Mouse (Mus musculus): ENCODE measurements at regions not wholly inside any gene's neighbourhood (a gene's known extent, or its start where the extent isn't known, plus 50 kb on each side); places are given as distances from the start of the nearest gene placed in this dataset.
A peak's percentile ranks its signal among the peaks of the same experiment; 100 is the strongest.

DNA sequence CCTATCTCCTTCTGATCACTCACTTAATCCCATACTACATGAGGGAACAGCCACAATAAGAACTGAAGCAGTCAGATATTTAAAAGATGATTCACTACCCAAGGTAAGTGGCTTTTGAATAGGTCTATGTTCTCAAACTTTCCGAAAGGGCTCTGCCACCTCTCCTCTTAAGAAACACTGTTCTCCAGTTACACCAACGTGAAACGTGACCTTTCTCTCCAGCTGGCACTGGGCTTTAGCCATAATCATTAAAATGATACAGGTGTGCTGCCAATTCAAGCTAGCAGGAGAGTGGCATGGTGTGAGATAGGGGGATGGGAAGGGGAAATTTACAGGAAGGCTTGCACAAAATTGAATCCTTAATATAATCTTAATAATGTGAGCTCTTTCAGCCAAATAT, 2216.4 kb upstream of the Gm7489 start:
- no peak for DNase-seq (ENCODE audit: low read depth)

DNA sequence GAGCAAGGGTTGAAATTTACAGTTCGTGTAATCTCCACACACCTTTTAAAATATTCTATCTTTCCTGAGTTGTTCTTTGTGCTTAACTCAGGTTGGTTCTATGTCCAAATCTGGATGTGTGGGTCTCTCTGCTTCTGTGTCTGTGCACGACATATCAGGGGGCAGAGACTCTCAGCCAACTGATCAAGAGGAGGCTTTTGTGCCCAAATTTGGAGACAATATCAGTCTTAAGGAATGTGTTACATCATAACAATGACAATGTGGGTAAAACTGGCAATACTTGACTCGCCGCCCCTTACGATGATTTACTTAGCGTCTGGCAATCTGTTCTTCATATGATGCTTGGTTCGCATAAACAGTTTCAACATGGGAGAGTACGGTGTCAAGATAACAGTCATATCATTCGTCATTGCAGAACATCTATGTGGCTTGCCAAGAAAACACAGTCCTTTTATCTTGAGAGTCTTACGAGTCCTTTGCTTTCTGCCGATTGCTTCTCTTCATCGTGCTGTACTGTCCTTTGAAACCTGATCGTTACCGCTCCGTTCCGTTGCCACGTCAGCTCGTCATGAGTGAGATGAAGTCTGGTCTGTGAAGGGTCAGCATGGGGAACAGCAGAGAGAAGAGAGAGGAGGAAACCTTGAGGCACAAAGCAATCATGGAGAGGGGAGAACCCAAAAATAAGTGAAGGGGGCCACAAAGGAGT, 2212.9 kb upstream of the Gm7489 start:
- no peak for DNase-seq (ENCODE audit: low read depth)

DNA sequence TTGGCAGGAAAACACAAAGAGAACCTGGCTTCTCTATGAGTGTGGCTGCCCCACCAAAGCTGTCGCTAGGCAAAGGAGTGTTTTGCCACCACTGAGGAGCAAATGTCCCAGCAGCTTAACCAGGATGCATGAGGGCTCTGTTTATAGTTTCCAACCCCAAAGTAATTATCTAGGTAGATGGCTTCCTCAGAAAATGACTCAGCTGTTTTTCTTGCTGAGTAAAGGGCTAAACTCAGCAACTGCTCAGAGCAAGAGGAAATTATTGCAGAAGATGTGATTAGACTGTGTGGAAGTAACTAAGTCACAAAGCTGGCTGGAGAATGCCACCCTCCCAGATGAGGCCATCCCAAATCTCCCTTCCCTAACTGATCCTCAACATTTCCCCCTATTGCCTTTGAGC, 2211.2 kb upstream of the Gm7489 start:
- DNase-seq (ENCODE audit: low read depth), result no peak

DNA sequence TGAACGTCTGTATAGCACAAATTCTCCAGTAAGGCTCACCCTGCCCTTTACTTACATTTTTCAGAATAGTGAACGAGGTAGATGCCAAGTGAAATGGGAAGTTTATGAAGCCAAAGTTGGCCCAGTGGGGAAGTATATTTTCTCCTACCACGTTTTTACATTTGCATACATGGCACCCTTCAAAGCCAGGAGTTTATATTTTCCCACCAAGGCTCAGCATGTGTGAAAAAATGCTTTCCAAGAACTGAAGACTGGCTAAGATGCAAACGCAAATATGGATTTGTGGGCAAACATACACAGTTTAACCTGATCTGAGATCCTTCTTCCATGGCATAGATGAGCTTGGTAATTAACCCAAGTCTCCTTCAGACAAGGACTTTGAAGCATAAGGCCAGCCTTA, 2209.4 kb upstream of the Gm7489 start:
- no peak for DNase-seq (ENCODE audit: low read depth)

DNA sequence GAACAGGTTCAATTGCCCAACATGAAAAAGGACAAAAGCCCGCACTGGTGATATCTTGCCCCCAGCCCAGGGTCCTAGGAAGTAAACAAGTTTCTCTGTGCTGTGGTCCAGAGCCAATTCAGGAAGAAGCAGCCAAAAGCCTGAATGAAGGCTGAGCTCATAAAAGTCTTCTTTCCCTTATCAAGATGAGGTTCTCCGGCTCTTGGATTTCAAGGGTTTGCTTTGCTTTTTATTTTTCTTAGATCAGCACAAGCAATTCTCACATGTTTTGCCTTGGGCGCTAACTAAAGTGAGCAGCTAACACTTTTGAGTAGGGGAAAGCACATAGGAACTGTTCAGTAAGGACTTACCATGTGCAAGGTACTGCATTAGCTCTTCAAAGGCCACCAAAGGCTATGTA, 2208.0 kb upstream of the Gm7489 start:
- DNase-seq (ENCODE audit: low read depth), result no peak

DNA sequence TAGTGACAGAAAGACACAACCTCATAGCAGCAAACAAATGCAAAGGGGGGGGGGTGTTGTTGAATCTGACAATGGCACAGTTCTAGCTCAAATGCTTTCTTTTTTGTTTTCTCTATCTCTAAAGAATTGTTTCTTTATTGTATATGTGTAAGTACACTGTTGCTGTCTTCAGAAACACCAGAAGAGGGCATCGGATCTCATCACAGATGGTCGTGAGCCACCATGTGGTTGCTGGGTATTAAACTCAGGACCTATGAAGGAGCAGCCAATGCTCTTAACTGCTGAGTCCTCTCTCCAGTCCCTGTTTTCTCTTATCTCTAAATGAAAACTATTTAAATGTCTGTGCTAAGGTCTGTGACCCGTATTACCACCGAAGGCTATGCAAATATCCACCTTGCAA, 2207.4 kb upstream of the Gm7489 start:
- no peak for DNase-seq (ENCODE audit: low read depth)

DNA sequence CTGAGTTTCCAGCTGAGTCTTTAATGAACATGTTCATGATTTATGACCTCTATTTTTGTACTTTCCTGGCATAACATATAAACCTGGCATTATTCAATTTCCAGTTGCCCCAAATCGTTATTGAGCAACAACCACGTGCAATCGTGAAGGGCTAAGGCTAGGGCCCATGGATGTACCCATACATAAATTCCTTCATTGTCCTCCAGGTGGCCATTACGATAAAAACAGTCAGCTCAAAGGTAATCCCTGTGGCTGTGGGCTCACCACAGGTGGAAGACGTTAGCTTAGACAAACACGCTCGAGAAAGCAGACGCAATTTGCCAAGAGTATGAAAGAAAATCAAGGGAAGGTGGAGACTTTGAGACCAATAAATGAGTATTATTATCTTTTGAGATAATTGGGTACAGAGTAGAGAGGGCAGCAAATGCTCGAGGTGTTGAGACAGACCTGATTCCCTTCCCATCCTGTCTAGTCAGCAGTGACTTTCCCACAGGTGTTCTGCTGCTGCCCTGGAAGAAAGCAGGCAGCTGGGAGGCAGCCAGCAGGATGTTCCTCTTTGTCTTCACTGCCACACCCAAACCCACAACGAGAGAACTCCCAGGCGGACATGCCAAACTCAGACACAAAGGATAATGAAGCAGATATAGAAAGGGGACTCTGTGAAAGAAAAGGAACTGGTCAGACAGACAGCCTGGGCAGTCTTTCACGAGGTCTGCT, 2205.4 kb upstream of the Gm7489 start:
- DNase-seq (ENCODE audit: low read depth), result no peak

DNA sequence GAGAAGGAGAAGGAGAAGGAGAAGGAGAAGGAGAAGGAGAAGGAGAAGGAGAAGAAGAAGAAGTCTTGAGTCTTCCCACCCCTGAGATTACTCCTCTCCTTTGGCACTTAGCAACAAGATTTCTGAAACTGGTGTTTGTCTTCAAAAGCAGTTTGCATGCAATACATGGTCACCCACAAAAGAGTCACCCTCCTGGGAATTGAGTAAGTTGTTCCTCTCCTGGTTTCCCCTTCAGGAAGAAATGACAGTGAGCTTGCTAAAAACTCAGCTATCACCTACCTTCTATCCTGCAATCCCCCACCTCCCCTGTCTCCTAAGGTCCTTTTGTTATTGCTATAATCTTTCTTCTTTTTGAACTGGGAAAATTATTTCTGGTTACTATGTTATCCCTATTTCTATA, 2204.2 kb upstream of the Gm7489 start:
- DNase-seq (ENCODE audit: low read depth), result no peak

DNA sequence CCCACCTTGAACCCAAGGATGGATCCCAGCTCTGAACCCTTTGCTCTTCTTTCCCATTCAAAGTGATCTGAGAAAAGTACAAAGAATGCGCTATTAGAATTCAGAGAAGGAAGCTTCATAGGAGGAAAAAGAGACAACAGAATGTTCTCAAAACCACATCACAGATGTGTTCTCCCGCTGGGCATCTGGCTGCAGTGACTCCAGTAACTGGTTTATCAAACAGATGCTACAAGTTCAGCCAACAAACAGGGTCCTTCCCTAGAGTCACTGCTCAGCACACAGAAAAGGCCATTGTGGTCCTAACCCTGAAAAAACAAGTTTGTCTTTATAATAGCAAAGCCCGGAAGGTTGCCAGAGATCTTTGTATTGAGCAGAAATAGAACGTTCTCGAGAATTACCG, 2203.5 kb upstream of the Gm7489 start:
- no peak for DNase-seq (ENCODE audit: low read depth)

DNA sequence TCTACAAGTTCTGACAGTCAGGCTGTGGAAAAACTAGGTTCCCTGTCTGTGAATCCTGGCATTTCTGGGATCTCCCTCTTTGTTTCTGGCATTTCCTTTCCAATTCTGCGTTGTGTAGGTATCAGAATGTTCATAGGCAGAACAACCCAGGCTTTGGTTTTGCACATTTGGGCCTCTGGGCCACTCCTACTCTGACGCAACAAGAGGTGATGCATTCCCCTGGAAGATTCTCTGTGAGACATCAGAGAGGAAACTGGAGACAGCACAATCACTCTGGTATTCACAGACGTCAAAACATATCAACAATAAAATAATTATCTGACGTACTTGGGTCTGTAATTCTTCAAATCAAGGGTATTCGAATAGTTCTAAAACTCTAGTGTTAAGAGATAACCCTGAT, 2202.4 kb upstream of the Gm7489 start:
- DNase-seq (ENCODE audit: low read depth), result no peak

DNA sequence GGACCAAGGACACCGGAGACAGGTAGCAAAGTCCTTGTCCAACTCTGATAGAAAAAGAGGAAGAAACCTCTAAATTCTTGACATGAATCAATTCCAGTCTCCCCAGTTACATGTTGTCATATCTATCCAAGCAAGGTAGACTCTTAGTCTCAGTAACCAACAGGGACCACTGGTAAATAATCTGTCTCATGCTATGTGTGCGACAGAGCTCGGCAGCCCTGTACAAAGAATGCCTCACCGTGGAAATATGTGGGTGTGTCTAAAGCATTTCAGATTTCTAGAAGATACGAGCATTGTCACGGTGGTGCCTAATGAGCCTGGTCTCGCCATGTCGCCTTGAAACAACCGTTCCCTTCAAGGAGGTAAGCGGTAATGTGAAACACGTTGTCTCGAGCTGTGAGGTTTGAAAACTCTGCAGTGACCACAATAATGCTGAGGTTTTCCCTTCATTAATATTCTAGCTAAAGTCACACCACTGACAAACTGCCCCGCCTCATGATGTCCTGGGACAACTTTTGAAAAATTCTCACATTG, 2197.6 kb upstream of the Gm7489 start:
- DNase-seq (ENCODE audit: low read depth), result no peak

DNA sequence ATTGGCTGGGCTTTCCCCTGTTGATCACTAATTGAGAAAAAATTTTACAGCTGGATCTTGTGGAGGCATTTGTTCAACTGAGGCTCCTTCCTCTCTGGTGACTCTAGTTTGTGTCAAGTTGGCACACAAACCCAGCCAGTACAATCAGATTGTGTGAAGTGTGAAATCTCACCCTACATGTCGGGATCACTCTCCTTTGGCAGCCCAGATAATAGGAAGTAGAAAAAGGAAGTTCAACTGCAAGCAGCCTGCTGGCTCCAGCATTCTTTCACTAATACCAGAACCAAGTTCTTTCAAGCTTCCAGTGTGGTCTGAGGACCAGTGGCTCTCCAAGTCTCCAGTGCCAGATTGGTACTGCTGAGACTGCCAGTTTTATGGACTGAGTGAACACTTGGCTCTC, 2195.2 kb upstream of the Gm7489 start:
- DNase-seq (ENCODE audit: low read depth), result no peak

DNA sequence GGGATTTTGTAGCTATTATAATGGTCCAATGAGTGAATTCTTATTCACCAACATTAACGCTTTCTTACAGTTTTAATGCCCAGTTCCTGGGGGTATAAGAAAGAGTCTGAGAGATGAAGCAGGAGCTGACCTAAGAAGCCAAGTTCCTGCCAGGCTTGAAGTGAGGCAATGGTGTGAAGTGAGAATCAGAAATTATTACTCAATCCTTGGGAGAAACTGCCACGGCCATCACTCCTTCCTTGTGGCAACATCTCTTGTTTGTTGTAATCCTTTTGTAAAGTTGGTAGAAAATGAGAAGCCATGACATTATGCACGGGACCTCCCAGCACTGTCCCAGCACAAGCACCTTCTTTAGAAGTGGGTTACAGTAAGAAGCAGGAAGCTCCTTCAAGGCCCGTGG, 2192.0 kb upstream of the Gm7489 start:
- no peak for DNase-seq (ENCODE audit: low read depth)

DNA sequence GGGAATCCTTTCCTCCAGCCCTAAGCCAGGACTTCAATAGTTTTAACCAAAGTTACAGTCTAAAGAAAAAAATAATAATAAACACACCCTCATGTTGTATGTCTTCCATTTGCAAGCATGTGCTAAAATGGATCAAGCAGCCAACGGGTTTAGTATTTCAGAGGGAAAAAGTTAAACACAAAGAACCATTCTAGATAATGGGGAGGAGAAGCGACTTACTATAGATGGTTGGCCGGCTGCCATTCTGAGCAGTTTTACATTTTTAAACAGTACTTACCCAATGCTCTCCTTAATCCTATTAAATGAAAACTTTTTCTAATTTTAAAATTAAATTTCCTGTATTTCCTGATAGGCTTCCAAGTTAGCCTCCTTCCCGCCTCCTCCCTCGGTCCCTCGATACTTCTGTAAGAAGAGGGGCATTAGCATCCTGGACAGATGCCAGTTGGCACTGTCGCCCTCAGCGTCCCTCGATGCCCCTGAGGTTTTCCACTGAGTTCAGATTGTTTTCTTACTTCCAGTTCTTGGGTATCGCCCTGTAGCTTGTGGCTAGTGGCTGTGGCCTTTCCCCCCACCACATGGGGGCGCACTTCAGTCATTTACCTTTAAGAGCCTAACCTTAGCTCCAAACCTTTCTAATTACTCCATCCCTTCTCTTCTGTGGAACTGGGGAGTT, 2188.2 kb upstream of the Gm7489 start:
- peak; percentile 39 for DNase-seq (ENCODE audit: low read depth)

DNA sequence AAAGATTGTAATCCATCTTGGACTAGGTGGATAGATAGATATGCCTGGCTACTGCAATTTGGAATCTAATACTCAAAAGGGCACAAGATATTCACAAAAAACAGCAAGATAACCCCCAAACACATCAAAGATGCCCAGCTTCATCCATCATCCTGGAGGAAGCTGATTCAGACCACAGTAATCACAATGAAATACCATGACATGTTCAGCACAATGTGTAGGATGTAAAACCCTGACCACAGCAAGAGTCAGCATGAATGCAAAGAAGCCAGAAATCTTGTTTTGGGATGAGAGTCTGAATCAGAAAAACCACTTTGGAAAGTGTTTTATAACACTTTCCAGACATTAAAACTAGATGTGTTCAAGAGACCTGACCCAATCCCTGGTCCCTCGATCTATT, 2180.5 kb upstream of the Gm7489 start:
- no peak for DNase-seq (ENCODE audit: low read depth)

DNA sequence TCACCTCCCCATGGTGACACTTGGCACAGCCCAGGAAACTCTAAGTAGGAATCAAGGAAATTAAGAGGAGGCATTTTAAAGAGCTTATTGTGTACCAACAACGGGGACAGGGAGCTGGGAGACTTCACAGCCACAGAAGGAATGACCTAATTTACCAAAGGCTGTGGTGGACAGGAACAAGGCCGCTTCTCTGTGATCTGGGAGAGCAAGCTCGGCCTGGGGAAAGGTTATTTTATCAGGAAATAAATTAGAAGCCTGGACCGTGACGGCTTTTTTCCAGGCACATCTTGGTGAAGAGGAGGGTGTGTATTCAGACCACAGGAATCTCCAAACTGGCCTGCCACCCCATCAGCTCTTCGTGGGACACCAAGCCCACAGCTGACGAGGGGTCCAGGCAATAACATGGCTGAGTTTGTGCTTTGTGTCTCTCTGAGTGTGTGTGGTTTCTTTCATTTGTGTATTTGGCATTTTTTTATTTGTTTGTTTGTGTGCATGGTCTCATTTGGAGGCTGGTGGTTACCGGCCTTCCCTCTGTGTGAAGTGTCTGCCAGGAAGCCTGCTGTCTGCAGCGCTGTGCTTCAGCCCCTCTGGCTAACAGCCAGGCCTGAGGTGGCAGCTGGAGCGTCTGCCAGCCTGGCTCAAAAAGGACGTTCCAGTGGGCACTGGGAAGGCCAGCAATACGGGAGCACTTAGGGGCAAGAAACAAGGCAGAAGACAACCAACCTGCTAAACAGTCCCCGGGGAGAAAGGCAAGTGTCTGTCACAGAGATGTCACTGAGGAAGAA, 2174.6 kb upstream of the Gm7489 start:
- no peak for DNase-seq (ENCODE audit: low read depth)

DNA sequence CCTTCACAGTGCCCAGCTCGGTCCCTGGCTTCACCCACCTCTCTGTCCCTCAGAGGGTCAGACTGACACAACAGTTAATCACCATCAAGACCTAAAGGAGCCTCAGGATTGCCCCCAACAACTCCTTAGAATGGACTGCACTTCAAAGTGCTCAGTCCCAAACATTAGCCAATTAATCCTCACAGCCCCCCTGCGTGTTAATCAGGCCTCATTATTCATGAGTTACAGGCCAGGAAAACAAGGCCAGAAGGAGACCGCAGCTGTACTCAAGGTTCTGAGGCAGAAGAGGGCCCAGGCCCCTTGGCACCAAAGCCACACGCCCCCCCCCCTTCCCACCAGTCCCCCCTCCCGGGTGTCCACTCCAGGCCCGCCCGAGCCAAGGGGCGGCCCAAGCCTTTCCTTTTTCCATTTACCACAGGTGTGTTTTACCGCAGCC, 2163.8 kb upstream of the Gm7489 start:
- DNase-seq (ENCODE audit: low read depth), result no peak

DNA sequence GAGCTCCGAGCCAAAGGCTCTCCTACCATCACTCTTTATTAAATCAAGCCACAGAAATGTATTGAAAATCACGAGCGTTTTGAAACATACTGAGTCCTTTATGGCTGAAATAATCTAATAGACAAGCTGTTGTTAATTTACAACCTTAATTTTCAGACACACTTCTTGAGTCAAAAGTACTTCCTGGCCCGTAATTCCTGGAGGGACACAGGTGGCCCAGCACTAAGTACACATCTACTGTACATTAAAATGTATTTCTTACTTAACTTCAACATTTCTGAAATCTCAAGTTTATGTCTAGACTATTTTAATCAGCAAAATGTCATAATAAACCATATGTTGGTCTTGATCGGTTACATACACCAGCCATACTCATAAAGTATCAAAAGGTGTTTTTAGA, 2163.3 kb upstream of the Gm7489 start:
- DNase-seq (ENCODE audit: low read depth), result no peak

DNA sequence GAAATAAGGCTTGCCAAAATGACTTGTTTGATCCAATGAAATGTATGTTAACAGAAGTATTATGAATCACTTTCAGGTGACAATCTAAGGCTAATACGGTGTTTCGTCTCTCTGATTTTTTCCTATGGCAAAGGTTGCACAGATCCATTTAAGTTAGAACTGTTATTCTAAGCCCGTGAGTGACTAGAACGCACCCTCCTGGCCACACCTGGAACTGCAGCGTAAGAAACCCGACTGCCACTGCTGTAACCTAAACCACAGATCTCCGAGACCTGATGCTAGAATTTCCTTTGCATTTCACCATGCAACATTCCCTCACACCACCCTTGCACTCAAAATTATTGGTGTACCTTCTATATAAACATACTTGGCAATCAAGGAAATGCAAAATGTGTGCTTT, 2160.6 kb upstream of the Gm7489 start:
- DNase-seq (ENCODE audit: low read depth), result peak; percentile 13

DNA sequence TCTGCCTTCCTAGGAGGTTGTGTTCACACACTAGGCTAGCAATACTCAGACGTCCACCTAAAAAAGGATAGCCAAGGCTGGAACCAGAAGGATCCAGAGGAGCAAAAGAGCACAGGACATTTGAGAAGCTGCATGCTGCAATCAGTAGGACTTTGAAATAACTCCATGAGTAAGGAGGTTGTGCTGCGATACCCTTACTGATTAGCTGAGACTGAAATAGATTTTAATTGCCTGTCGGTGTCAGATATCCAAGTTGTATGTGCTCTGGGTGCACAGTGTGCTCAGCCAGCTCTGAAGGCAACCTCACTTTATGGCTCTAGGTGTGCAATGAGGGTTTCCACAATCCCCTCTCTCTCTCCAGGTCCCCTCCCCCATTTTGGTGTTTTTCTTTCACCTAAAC, 2159.2 kb upstream of the Gm7489 start:
- DNase-seq (ENCODE audit: low read depth), result no peak

DNA sequence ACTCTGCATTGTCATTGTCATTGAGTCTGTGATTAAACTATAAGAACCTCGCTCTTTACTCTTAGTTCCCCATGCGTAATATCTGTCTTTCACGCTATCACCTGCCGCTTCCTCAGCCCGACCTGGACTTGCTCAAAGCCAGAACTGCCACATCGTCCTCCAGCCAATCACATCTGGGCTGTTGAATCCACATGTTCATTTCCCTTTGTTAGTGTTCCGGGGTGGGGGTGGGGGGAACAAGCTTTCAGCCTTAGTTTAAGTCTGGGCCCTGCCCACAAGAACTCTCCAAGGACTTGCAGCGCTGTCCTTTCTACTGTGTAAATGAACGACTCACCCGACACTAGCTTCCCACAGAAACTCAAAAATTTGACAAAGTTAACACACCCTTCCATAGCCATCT, 2154.6 kb upstream of the Gm7489 start:
- DNase-seq (ENCODE audit: low read depth), result no peak

DNA sequence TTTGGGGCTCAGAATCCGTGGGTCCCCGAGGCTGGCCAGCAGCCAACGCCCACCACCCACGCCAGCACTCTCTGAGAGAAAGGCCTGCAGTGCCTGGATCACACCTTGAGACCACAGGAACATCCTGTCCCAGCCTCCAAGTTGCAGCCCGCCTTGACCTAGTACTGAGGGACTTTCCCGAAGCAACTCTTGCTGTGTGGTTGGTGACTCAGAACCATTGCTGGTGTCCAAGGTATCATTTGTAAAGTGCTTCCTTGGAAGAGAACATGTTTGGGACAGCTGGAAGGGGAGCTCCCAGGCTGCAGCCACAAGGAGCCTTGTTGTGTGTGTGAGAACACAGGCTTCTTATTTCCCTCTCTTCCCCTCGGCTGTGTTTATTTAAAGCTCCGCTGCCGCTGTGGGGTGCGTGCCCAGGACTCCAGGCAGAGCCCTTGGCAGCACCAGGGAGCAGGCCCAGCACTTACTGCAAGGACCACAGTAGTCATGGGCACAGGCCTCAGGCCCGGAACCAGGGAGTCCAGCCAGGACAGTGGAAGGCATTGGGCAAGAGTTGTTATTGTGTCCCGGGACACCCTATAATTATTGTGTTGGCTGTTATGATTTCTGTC, 2153.8 kb upstream of the Gm7489 start:
- no peak for DNase-seq (ENCODE audit: low read depth)
